Mouse (Mus musculus) olfactory bulb, adult 2 months (tissue): ENCODE measurements around the gene Dnmt3a. TPM values are rescaled to one million over a fixed set of nuclear protein-coding genes. Genes with fewer than 3 reads are reported as not detected.

Experiments used
- H3K27ac ChIP-seq: fragments of 200-500 bp; 2 replicates; pipeline ENCODE4 v1.5.1; 2012; ENCODE audit warnings: low read depth, low read length; ENCODE audit not compliant: insufficient read depth
- H3K4me1 ChIP-seq: fragments of 200-500 bp; 2 replicates; pipeline ENCODE4 v1.6.1; 2012; ENCODE audit warnings: low read length; ENCODE audit not compliant: control insufficient read depth, insufficient read depth
- H3K4me3 ChIP-seq: fragments of 200-500 bp; 2 replicates; pipeline ENCODE4 v1.5.1; 2012; ENCODE audit warnings: mild to moderate bottlenecking, low read depth, low read length, moderate library complexity; ENCODE audit not compliant: insufficient read depth
- CTCF ChIP-seq: fragments of 200-500 bp; IDR thresholded peaks from 2 replicates; pipeline ENCODE4 v1.5.1; 2012; ENCODE audit warnings: low read depth, mild to moderate bottlenecking, low read length, moderate library complexity; ENCODE audit not compliant: insufficient read depth
- POLR2A ChIP-seq: fragments of 200-500 bp; IDR thresholded peaks from 2 replicates; pipeline ENCODE4 v1.6.1; 2012; ENCODE audit warnings: mild to moderate bottlenecking, low read depth, low read length, moderate library complexity; ENCODE audit not compliant: insufficient read depth
- WGBS: fragments of 180-500 bp; shearing (Covaris S2); methylation state at CpG from one replicate; pipeline ENCODE4 v1.1.7; 2018; 5-methylcytosine and 5-hydroxymethylcytosine counted together
- polyA plus RNA-seq: library from polyadenylated mRNA; stranded (reverse); fragments of >200 nt; gene quantifications from 2 replicates; pipeline ENCODE4 v1.2.4, GENCODE M21; 2012; ENCODE audit warnings: low replicate concordance; ENCODE audit not compliant: missing spikeins, insufficient read depth, insufficient read length

The Dnmt3a gene
- polyA plus RNA-seq, 1 experiment: not detected

DNA sequence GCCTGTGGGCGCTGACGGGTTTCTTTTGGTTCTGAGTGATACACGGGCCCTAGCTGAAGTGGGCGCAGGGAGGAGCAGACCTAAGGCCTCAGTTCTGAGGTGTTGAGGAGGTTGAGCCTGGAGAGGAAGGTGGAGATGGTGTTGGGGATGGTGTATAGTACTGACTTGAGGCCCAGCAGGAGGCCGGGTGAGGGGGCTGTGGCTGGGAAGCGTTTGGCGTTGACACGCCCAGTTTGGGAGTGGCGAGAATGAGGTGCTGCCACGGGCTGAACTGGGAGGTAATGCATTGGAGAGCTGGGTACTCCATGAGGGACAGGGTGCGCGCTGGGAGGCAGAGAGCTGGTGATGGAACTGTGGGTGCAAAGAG is 19.9 kb downstream of the Dnmt3a start:
- Histone ChIP-seq H3K27ac (peak overlapping the region; percentile 86), H3K4me1 (peaks cover 51% of the 10 kb centered on the region), H3K4me3 (0 out of 2 replicates have a peak overlapping the region, but pooled peaks have one; percentile 20)
- 49% methylated on average over 12 of the region's 12 CpGs for WGBS
- TF ChIP-seq CTCF (no peak), POLR2A (no peak)

DNA sequence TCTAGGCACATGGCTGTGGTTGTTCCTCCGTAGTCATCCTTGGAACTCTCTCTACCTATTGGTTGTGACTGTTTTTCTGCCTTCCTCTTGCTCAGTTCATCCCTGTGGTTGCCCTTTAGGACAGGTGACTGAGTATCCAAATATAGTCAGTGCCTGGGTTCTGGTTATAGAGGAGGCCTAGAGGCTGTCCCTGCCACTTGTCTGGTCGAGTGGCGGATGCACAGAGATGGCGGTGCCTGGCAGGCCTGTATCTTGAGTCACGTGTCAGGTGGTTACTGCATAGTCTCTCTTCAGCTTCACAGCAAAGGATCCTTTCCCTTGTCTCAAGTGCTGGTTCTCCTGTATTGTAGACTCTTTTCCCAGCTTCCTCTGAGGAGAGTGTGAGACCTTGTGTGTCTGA is 22.0 kb downstream of the Dnmt3a start:
- Histone ChIP-seq H3K4me1 (peaks cover 53% of the 10 kb centered on the region), H3K4me3 (no peak overlapping the region), H3K27ac (0 out of 2 replicates have a peak overlapping the region, but pooled peaks have one; percentile 14)
- TF ChIP-seq CTCF (no peak), POLR2A (no peak)
- 69% methylated on average over 5 of the region's 5 CpGs for WGBS

DNA sequence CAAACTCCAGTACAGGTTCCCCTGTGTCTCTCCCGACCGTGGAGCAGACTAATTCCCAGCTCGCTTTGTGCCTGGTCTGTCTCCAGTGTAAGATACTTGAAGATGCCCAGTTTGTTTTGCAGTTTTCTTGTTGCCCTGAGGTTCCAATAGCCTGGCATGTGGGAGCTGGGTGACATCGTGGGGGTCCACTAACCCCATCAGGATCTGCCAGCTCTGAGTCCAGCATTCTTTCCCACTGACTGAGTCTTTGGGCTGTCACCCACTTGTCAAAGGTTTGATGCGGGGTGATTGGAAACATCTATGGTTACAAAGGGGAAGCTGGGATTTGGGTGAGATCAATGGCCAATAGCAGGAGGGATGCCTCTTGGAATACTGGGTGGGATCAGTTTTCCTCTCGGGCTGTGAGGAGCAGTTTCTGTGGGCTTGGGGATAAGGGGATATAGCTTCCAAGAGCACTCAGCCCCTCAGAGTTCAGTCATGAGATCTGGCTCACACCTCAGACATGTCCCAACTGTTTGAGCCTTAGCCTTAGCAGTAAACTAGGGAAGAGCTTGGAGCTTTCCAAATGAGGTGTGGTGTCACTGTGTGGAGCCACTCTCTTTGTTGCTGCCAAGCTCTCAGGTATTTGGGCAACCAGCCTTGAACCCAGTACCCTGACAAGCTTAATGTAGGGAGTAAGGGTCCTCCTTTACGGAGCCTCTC is 27.4 kb downstream of the Dnmt3a start:
- WGBS: 25% methylated on average over 7 of the region's 7 CpGs
- peak overlapping the region; percentile 79 for H3K27ac ChIP-seq
- H3K4me1 ChIP-seq: peaks cover 68% of the 10 kb centered on the region
- TF ChIP-seq CTCF (no peak), POLR2A (no peak)
- H3K4me3 ChIP-seq: no peak overlapping the region

- WGBS: 5% methylated on average over 8 of the region's 8 CpGs
- Histone ChIP-seq H3K4me3 (peak overlapping the region; percentile 21), H3K27ac (peak overlapping the region; percentile 79), H3K4me1 (peaks cover 69% of the 10 kb centered on the region)
- TF ChIP-seq CTCF (no peak), POLR2A (no peak)
Measured at GRCm38 (mm10) chr12:3833851-3834273, 28.1 kb downstream of the Dnmt3a start.

DNA sequence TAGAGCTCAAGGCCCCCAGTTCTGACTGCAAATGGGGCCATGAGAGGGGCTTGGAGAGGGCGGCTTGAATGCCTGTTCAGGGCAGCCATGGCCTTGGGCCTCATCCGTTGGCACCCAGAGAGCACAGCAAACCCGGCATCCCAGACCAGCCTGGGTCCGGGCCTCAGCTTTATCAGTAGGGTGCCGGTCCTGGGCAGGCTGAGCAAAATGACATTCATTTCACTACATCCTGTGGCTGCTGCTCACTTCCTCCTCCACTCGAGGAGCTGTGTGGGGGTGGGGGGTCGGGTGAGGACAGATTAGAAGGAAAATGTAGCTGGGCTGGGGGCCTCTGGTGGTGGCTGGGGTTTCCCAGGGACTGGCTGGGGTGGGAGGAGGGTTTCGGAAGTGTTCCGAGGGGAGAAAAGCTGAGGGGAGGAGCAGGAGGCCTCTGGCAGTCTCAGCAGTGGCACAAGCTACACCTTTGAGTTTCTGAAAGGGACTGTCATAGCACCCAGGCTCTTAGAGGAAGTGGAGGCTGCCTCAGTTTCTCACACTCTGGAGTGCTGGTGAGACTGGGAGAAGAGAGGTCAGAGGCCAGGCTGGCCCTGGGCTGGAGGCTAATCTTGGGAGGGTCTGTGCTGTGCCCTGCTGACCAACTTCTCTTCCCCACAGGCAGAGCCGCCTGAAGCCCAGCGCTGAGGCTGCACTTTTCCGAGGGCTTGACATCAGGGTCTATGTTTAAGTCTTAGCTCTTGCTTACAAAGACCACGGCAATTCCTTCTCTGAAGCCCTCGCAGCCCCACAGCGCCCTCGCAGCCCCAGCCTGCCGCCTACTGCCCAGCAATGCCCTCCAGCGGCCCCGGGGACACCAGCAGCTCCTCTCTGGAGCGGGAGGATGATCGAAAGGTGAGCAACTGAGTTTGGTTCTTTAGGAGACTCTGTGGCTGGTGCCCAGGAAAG is 28.8 kb downstream of the Dnmt3a start:
- TF ChIP-seq POLR2A: no peak
- TF ChIP-seq CTCF: peak; percentile 61
- WGBS: 11% methylated on average over 21 of the region's 21 CpGs
- H3K4me1 ChIP-seq: peaks cover 73% of the 10 kb centered on the region
- H3K4me3 ChIP-seq: peak overlapping the region; percentile 21
- peak overlapping the region; percentile 65 for H3K27ac ChIP-seq

- Histone ChIP-seq H3K4me1 (peaks cover 72% of the 10 kb centered on the region), H3K4me3 (no peak overlapping the region), H3K27ac (0 out of 2 replicates have a peak overlapping the region, but pooled peaks have one; percentile 33)
- TF ChIP-seq POLR2A (no peak), CTCF (no peak)
- WGBS: 30% methylated on average over 2 of the region's 2 CpGs
Measured at GRCm38 (mm10) chr12:3835576-3835975, 29.8 kb downstream of the Dnmt3a start.

GRCm38 (mm10) chr12:3837081-3837832 is 31.4 kb downstream of the Dnmt3a start:
- peaks cover 69% of the 10 kb centered on the region for H3K4me1 ChIP-seq
- TF ChIP-seq POLR2A (no peak), CTCF (no peak)

GRCm38 (mm10) chr12:3838009-3838408 is 32.2 kb downstream of the Dnmt3a start:
- Histone ChIP-seq H3K4me1 (peaks cover 66% of the 10 kb centered on the region), H3K4me3 (no peak overlapping the region), H3K27ac (peak overlapping the region; percentile 13; the same call in 1 of the 2 replicates)
- TF ChIP-seq POLR2A: no peak
- no peak for TF ChIP-seq CTCF
- 44% methylated on average over 4 of the region's 4 CpGs for WGBS

More at GRCm38 (mm10) chr12:3837081-3837832, 31.4 kb downstream of the Dnmt3a start:
- H3K27ac ChIP-seq: peak overlapping the region; percentile 12
- 34% methylated on average over 9 of the region's 9 CpGs for WGBS
- H3K4me3 ChIP-seq: no peak overlapping the region

DNA sequence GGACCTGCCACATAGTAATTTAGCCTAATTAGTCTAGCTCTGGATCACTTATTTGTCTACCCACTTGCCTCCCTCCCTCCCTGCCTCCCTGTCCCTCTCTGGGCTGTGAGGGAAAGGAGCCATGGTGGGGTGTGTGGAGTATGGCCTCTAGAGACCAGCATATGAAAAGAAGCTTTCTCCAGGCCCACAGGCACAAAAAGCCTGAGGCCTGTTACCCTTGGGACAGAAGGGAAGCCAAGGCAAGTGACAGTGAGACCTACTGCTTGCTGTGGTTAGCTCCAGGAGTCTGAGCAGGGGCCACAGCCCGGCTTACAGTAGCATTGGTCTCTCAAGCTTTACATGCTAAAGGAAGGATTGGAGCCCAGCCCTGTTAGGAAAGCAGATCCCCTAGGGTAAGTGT is 33.9 kb downstream of the Dnmt3a start:
- Histone ChIP-seq H3K4me3 (no peak overlapping the region), H3K27ac (no peak overlapping the region), H3K4me1 (peaks cover 58% of the 10 kb centered on the region)
- TF ChIP-seq POLR2A (no peak), CTCF (no peak)
- WGBS: 76% methylated on average over 1 of the region's 1 CpGs
